Mouse (Mus musculus) spleen, postnatal 4 days (tissue): ENCODE results near the gene Trpm5.

ENCODE experiments used
- DNase-seq, 2 experiments: peaks; one replicate each; pipeline ENCODE4 v3.0.0; 2022; ENCODE audit warnings: low spot score in 2 of 2

Trpm5 gene

GRCm38 (mm10) chr7:143038174-143038931 lies 56.1 kb downstream of the Trpm5 start:
- no peak for DNase-seq

DNA sequence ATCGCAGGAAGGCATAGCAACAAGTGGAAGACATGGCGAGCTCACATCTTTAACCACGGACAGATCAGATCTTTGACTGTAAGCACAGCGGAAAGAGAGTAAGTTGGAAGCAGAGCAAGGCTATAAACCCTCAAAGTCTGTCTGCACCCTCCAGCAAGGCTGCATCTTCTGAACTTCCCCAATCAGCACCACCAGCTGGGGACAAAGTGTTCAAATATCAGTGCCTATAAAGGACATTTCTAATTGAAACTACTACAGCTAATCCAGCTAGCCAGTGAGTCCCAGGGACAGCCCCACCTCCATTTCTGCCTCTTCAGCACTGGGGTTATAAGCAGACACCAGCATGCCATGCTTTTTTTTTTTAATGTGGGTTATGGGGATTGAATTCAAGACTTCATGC lies 57.1 kb downstream of the Trpm5 start:
- DNase-seq: no peak

DNA sequence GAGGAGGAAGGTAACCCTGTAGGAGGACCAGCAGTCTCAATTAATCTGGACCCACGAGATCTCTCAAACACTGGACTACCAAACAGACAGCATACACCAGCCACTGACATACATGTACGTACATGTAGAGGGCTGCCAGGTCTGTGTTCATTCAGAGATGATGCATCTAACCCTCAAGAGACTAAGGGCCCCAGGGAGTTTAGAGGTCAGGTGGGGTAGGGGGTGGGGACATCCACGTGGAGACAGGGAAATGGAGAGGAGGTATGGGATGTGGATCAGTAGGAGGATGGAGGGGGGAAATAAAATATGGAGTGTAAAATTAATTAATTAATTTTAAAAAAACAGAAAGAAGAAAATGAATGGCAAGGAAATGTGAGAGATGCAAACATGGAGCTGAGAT lies 57.7 kb downstream of the Trpm5 start:
- no peak for DNase-seq

DNA sequence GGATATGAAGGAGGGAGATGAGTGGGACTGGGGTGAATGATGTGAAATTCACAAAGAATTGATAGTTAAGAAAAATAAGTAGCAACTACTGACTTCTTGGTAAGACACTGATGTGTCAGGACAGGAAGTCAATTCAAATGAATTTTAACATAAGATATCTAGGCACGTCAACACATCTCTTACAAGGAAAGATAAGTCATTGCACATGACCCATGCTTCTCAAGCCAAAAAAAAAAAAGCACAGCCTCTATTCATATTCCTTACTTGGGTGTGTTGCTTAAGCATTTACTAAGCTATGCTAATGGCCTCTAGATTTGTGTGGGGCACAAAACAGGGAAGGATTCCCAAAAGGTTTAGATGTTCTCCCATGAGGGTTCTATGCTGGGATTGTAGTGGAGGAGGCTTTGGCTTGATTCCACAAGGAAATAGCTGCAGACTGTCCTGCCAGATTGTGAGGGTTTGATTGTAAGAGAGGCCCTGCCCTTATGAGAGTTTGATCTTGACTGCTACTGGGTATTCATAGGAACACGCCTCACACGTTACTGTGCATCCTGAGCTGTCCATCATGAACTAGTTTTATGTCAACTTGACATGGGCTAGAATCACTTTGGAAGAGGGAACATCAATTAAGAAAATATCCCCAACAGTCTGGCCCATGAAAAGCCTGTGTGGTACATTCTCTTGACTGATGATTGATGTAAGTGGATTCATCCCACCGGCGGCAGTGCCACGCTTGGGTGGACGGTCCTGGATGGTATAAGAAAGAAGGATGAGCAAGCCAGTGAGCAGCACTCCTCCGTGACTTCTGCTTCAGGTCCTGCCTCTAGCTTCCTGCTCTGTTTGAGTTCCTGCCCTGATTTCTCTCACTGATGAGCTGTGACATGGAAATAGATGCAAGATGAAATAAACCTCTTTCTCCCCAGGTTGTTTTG lies 59.7 kb downstream of the Trpm5 start:
- no peak for DNase-seq

DNA sequence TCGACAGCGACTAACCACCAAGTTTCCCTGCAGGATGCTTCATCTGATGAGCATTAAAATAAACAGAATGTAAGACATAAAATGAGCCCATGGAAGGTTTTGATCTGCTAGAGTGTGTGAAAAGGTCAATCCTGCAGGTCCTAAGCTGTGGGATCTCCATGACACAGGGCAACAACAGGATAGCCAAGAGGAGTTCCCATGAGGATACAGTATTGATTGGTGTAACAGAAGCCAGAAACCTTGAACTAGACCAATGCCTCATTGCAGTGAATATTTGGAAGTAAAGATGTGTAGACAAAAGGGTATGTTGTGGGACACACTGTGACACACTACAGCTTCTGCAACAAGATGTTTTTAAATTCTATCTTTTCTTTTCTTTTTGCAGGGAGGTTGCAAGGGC lies 60.3 kb downstream of the Trpm5 start:
- no peak for DNase-seq

GRCm38 (mm10) chr7:143033581-143033980 lies 60.9 kb downstream of the Trpm5 start:
- no peak for DNase-seq

- DNase-seq: no peak
Observed at GRCm38 (mm10) chr7:143031816-143032215, 62.6 kb downstream of the Trpm5 start.

DNA sequence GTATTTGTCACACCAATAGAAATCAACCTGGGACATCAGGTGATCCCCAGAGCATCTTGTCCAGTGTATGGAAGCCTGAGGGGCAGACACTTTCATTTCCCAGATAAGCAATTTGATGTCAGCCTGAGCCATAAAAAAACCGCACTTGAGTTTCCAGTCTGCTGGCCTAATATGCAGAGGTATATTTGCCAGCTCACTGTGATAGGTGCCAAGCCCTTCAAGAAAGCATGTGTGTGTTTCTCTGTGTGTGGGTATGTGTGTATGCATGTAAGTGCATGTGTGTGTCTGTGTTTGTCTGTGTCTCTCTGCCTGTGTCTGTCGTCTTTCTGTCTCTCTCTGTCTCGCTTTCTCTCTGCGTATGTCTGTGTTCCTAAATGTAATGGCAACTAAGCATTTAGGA lies 67.2 kb downstream of the Trpm5 start:
- DNase-seq: no peak

DNA sequence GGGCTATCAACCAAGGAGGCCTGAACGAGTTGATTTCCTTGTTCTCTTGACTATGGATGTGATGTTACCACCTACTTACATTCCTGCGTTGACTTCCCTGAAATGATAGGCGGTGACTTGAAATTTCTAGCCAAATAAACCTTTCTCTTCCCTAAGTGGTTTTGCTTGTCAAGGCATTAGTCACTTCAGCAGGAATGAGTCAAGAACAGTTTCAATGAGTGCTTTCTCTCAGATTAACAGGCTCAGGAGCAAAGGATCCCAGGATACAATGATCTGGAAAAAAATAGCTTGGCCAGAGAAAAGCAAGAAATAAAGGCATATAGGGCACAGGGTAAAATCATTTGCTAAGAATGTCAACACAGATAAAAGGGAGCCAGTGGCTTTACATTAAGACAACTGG lies 68.9 kb downstream of the Trpm5 start:
- no peak for DNase-seq

DNA sequence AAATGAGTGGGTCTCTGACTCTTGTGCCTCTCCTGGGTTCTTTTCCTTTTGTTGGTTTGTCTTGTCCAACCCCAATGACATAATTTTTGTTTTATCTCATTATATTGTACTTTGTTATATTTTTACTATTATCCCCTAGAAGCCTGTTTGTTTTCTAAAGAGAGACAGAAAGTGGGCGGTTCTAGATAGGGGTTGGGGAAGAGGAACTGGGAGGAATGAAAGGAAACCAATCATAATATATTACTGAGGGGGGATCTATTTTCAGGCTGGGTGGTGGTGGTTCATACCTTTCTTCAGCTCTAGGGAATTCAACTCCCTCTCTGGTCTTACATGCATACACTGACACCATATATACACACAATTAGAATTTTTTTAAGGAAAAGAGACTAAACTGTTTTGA lies 70.1 kb downstream of the Trpm5 start:
- DNase-seq: no peak

DNA sequence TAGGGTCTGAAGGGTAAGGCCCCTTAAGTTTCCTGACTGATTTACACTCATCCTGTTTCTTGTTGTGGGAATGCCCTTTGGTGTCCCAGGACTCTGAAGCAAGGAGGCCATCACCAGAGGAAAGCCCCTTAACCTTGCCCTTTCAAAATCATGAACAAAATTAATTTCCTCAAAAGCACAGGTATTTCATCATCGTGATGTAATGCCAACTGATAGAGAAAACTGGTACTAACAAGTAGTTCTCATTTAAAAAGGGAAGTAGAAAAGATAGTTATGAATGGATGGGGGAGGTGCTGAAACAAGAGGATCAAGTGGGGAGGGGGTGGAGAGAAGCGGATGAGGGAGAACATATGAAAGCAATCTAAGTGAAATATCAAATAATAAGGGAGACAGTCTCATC lies 70.9 kb downstream of the Trpm5 start:
- no peak for DNase-seq

GRCm38 (mm10) chr7:143021356-143022164 lies 72.9 kb downstream of the Trpm5 start:
- no peak for DNase-seq

DNA sequence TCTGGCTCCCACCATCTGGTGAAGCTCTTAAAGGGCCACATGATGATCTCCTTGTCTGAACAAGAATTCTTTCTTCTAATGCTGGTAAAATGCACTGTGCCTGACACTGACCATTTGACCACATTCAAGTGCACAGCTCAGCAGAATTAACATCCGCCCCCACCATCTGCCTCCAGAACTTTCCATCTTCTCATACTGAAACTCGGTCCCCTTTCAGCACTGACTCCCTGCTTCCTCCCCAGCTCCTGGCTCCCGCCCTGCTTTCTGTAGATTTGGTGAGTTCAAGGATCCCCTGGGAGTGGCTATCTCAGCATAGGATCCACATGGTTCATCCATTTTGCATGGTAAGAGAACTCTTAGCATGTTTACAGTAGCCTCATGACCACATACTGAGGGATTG lies 73.7 kb downstream of the Trpm5 start:
- DNase-seq: no peak

DNA sequence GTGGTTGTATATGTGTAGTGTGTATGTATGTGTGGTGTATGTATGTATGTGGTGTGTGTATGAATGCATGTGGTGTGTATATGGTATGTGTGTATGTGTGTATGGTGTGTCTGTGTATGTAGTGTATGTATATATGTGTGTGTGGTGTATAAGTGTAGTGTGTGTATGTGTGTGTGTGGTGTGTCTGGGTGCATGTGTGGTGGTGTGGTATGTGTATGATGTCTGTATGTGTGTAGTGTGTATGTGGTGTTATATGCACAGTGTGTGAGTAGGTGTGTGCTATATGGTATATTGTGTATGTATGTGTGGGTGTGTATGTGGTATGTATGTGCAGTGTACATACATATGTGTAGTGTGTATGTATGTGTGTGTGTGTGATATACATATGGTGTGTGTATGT lies 74.4 kb downstream of the Trpm5 start:
- no peak for DNase-seq
